Mouse (Mus musculus): ENCODE measurements around the gene Ablim1. TPM values are rescaled to one million over a fixed set of nuclear protein-coding genes. Genes with fewer than 3 reads are reported as not detected.

The Ablim1 gene
- polyA plus RNA-seq, 1 experiment from 2014 or later = 38.5 TPM

GRCm38 (mm10) chr19:57182938-57183720 lies 131.6 kb downstream of the Ablim1 start:
- Histone ChIP-seq H3K9ac (no peak overlapping the region), H3K4me2 (no peak overlapping the region), H3K9me3 (no peaks in the 10 kb centered on the region), H3K4me3 (no peak overlapping the region), H3K27me3 (replicated peaks) (no peaks in the 10 kb centered on the region), H3K36me3 (no peaks in the 10 kb centered on the region), H3K27ac (replicated peaks) (peak overlapping the region; percentile 43), H3K4me1 (peaks cover 75% of the 10 kb centered on the region)
- ATAC-seq (ENCODE audit: extremely low read depth, insufficient number of reproducible peaks, low FRiP score, low TSS enrichment) = no peak
- 44% methylated on average over 13 of the region's 13 CpGs for WGBS

GRCm38 (mm10) chr19:57181852-57182528 lies 132.7 kb downstream of the Ablim1 start:
- Histone ChIP-seq H3K4me1 (peaks cover 81% of the 10 kb centered on the region), H3K9me3 (no peaks in the 10 kb centered on the region), H3K4me3 (no peak overlapping the region), H3K9ac (no peak overlapping the region), H3K4me2 (no peak overlapping the region), H3K27me3 (replicated peaks) (no peaks in the 10 kb centered on the region), H3K36me3 (no peaks in the 10 kb centered on the region), H3K27ac (replicated peaks) (peak overlapping the region; percentile 68)
- WGBS = 70% methylated on average over 10 of the region's 10 CpGs
- no peak for ATAC-seq (ENCODE audit: extremely low read depth, insufficient number of reproducible peaks, low FRiP score, low TSS enrichment)

DNA sequence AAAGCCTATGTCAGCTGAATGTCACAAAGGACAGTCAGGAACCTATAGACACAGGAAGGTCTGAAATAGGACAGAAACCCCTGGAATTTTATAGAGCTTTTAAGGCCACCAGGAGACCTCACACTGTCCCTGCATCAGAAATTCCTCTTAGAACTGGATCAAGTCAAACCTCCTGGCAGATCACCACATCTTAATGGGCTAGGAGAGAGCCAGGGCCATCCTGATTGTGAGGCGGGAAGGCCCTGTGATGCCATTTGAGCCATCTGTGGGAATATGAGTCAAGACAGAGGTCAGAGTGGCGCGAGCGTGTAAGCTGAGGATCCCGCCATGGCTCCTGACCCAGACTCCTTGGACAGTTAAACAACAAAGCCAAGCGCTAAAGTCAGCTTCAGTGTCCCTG lies 133.4 kb downstream of the Ablim1 start:
- Histone ChIP-seq H3K9me3 (no peaks in the 10 kb centered on the region), H3K27me3 (replicated peaks) (no peaks in the 10 kb centered on the region), H3K36me3 (no peaks in the 10 kb centered on the region), H3K27ac (replicated peaks) (peak overlapping the region; percentile 68), H3K4me1 (peaks cover 87% of the 10 kb centered on the region), H3K4me2 (no peak overlapping the region), H3K4me3 (no peak overlapping the region), H3K9ac (no peak overlapping the region)
- WGBS = 70% methylated on average over 6 of the region's 6 CpGs
- ATAC-seq (ENCODE audit: extremely low read depth, insufficient number of reproducible peaks, low FRiP score, low TSS enrichment) = no peak

- H3K36me3 ChIP-seq = no peaks in the 10 kb centered on the region
- no peaks in the 10 kb centered on the region for H3K9me3 ChIP-seq
- H3K4me2 ChIP-seq = no peak overlapping the region
- no peaks in the 10 kb centered on the region for H3K27me3 ChIP-seq (replicated peaks)
- WGBS = 43% methylated on average over 3 of the region's 3 CpGs
- H3K27ac ChIP-seq (replicated peaks) = peak overlapping the region; percentile 68
- H3K4me1 ChIP-seq = peaks cover 87% of the 10 kb centered on the region
- no peak overlapping the region for H3K4me3 ChIP-seq
- no peak for ATAC-seq (ENCODE audit: extremely low read depth, insufficient number of reproducible peaks, low FRiP score, low TSS enrichment)
- H3K9ac ChIP-seq = no peak overlapping the region
Observed at GRCm38 (mm10) chr19:57180908-57181307, 133.8 kb downstream of the Ablim1 start.

GRCm38 (mm10) chr19:57180333-57180732 lies 134.4 kb downstream of the Ablim1 start:
- H3K27ac ChIP-seq (replicated peaks) = peak overlapping the region; percentile 68; the same call in 1 of the 2 replicates
- no peaks in the 10 kb centered on the region for H3K9me3 ChIP-seq
- peaks cover 83% of the 10 kb centered on the region for H3K4me1 ChIP-seq
- H3K4me3 ChIP-seq = no peak overlapping the region
- no peak overlapping the region for H3K4me2 ChIP-seq
- H3K9ac ChIP-seq = no peak overlapping the region
- WGBS = 76% methylated on average over 9 of the region's 9 CpGs
- no peak for ATAC-seq (ENCODE audit: extremely low read depth, insufficient number of reproducible peaks, low FRiP score, low TSS enrichment)
- no peaks in the 10 kb centered on the region for H3K36me3 ChIP-seq
- no peaks in the 10 kb centered on the region for H3K27me3 ChIP-seq (replicated peaks)

DNA sequence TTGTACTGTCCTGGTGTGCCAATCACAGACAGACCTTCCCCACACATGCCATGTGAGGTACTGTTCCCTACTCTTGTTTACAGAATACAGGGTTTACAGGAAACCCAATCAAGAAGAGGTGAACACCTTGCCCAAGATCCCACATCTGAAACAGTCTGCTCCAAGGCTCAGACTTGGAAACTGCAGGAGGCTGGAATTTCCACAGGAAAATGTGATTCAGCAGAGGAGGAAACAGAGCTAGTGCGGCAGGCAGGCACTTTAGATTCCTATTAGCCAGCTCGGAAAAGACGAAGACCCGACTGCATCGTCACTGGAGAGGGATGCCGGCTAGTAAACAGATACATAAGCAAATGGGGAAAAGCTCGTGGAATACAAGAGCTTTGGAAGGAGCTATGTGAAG lies 135.4 kb downstream of the Ablim1 start:
- Histone ChIP-seq H3K9me3 (no peaks in the 10 kb centered on the region), H3K27ac (replicated peaks) (peak overlapping the region; percentile 32), H3K4me2 (no peak overlapping the region), H3K36me3 (no peaks in the 10 kb centered on the region), H3K4me3 (no peak overlapping the region), H3K4me1 (peaks cover 84% of the 10 kb centered on the region), H3K9ac (no peak overlapping the region), H3K27me3 (replicated peaks) (no peaks in the 10 kb centered on the region)
- WGBS = 58% methylated on average over 7 of the region's 7 CpGs
- ATAC-seq (ENCODE audit: extremely low read depth, insufficient number of reproducible peaks, low FRiP score, low TSS enrichment) = no peak

DNA sequence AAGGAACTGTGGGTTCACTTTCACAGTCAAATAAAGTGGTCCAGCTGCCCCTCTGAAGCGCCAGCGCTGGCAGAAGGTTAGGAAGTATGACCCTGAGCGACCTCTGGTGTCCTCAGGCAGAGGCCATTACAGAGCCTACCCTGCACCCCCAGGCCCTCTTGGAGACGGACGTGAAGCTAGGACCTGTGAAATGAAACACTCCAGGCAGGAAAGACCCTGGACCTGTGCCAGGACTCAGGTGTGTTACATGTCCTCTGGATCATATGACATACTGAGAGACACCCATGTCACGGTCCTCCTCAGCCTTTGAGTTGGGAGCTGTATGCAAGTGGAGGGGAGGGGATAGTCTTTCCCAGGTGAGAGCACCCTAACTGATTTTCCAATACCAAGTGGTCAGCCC lies 137.4 kb downstream of the Ablim1 start:
- Histone ChIP-seq H3K9ac (peak overlapping the region; percentile 44; the same call in 1 of the 2 replicates), H3K4me3 (no peak overlapping the region), H3K27ac (replicated peaks) (0 out of 2 replicates have a peak overlapping the region, but pooled peaks have one; percentile 36), H3K9me3 (no peaks in the 10 kb centered on the region), H3K4me1 (peaks cover 80% of the 10 kb centered on the region), H3K4me2 (no peak overlapping the region), H3K36me3 (peaks cover 11% of the 10 kb centered on the region), H3K27me3 (replicated peaks) (no peaks in the 10 kb centered on the region)
- 57% methylated on average over 6 of the region's 6 CpGs for WGBS
- ATAC-seq (ENCODE audit: extremely low read depth, insufficient number of reproducible peaks, low FRiP score, low TSS enrichment) = no peak

DNA sequence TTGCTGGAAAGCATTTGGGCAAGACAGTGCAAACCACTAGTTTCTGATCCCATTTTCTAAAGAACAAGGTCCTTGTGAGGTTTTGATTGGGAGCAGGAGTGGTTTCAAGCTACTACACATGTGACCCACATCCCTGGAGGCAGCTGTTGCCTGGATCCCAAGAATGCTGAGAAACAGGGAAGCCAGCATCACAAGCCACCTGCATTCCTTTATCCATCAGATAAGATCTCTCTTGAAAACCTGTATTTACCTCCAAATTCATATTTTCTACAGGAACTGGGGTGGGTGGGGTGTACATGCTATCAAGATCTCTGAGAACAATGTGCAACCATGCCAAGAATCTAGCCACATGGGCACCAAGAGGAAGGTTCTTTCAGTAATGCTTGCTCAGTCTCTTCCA lies 139.6 kb downstream of the Ablim1 start:
- H3K4me2 ChIP-seq = no peak overlapping the region
- peaks cover 15% of the 10 kb centered on the region for H3K36me3 ChIP-seq
- H3K4me1 ChIP-seq = peaks cover 70% of the 10 kb centered on the region
- H3K4me3 ChIP-seq = no peak overlapping the region
- H3K27me3 ChIP-seq (replicated peaks) = no peaks in the 10 kb centered on the region
- no peak for ATAC-seq (ENCODE audit: extremely low read depth, insufficient number of reproducible peaks, low FRiP score, low TSS enrichment)
- no peak overlapping the region for H3K27ac ChIP-seq (replicated peaks)
- no peak overlapping the region for H3K9ac ChIP-seq
- no peaks in the 10 kb centered on the region for H3K9me3 ChIP-seq

- H3K27me3 ChIP-seq (replicated peaks) = no peaks in the 10 kb centered on the region
- H3K4me2 ChIP-seq = no peak overlapping the region
- WGBS = 76% methylated on average over 5 of the region's 5 CpGs
- ATAC-seq (ENCODE audit: extremely low read depth, insufficient number of reproducible peaks, low FRiP score, low TSS enrichment) = no peak
- H3K9ac ChIP-seq = no peak overlapping the region
- H3K27ac ChIP-seq (replicated peaks) = no peak overlapping the region
- peaks cover 65% of the 10 kb centered on the region for H3K4me1 ChIP-seq
- H3K4me3 ChIP-seq = no peak overlapping the region
- peaks cover 15% of the 10 kb centered on the region for H3K36me3 ChIP-seq
- no peaks in the 10 kb centered on the region for H3K9me3 ChIP-seq
Observed at GRCm38 (mm10) chr19:57174541-57174940, 140.2 kb downstream of the Ablim1 start.

- Histone ChIP-seq H3K4me1 (peaks cover 62% of the 10 kb centered on the region), H3K36me3 (peaks cover 15% of the 10 kb centered on the region), H3K4me2 (no peak overlapping the region), H3K27ac (replicated peaks) (no peak overlapping the region), H3K9me3 (no peaks in the 10 kb centered on the region), H3K4me3 (no peak overlapping the region), H3K9ac (no peak overlapping the region), H3K27me3 (replicated peaks) (no peaks in the 10 kb centered on the region)
- no peak for ATAC-seq (ENCODE audit: extremely low read depth, insufficient number of reproducible peaks, low FRiP score, low TSS enrichment)
- WGBS = 57% methylated on average over 5 of the region's 5 CpGs
Observed at GRCm38 (mm10) chr19:57174045-57174444, 140.7 kb downstream of the Ablim1 start.

DNA sequence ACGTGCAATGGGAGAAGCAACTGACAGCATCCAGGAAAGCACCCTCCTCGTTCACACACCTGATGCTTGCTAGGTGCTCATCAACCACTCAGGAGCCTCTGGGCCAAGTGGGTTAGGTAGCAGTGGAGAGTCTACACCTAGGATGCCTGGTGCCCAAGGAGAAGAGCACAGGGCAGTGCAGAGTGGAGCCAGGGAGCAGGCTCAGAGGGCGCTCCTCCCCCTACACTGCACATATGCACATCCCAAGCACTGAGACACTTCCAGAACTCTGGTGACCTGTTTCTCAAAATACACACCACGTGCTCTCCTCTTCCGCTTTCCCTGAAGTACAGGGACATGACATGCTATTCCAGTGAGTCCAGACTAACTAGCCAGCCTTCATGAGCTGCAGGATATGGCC lies 142.4 kb downstream of the Ablim1 start:
- ATAC-seq (ENCODE audit: extremely low read depth, insufficient number of reproducible peaks, low FRiP score, low TSS enrichment) = no peak
- WGBS = 69% methylated on average over 5 of the region's 5 CpGs
- Histone ChIP-seq H3K4me1 (peaks cover 61% of the 10 kb centered on the region), H3K36me3 (peaks cover 15% of the 10 kb centered on the region), H3K9ac (no peak overlapping the region), H3K27ac (replicated peaks) (no peak overlapping the region), H3K9me3 (no peaks in the 10 kb centered on the region), H3K4me3 (no peak overlapping the region), H3K27me3 (replicated peaks) (no peaks in the 10 kb centered on the region), H3K4me2 (no peak overlapping the region)

All from heart, embryonic 13.5 days (tissue).